Mouse (Mus musculus): ENCODE data around the gene Izumo1r.
"Not testable (repeated sequence)": the region's sequence is repeated elsewhere in the genome, so short reads cannot be mapped to it uniquely, and the experiment has no call there.

Gene Izumo1r

GRCm38 (mm10) chr9:14904741-14905475, 1.2 kb upstream of the Izumo1r start:
- no peak for DNase-seq

GRCm38 (mm10) chr9:14903006-14903405, 743 bp downstream of the Izumo1r start:
- DNase-seq: no peak

- DNase-seq: no peak
These were observed 1.3 kb downstream of the Izumo1r start for GRCm38 (mm10) chr9:14902416-14902815.

GRCm38 (mm10) chr9:14901757-14902156, 2.0 kb downstream of the Izumo1r start:
- DNase-seq: no peak

GRCm38 (mm10) chr9:14897102-14897501, 6.6 kb downstream of the Izumo1r start:
- DNase-seq: no peak

- DNase-seq: no peak
These were observed 8.4 kb downstream of the Izumo1r start for GRCm38 (mm10) chr9:14895237-14895835.

- DNase-seq: no peak
These were observed 9.1 kb downstream of the Izumo1r start for GRCm38 (mm10) chr9:14894628-14895027.

- DNase-seq: no peak
These were observed 10.4 kb downstream of the Izumo1r start for GRCm38 (mm10) chr9:14893388-14893787.

GRCm38 (mm10) chr9:14891891-14892290, 11.9 kb downstream of the Izumo1r start:
- peak; percentile 18 for DNase-seq

GRCm38 (mm10) chr9:14890699-14891098, 13.1 kb downstream of the Izumo1r start:
- no peak for DNase-seq

- no peak for DNase-seq
These were observed 15.1 kb downstream of the Izumo1r start for GRCm38 (mm10) chr9:14888671-14889070.

- DNase-seq: no peak
These were observed 15.9 kb downstream of the Izumo1r start for GRCm38 (mm10) chr9:14887787-14888382.

GRCm38 (mm10) chr9:14885954-14886353, 17.8 kb downstream of the Izumo1r start:
- no peak for DNase-seq

GRCm38 (mm10) chr9:14885151-14885550, 18.6 kb downstream of the Izumo1r start:
- no peak for DNase-seq

GRCm38 (mm10) chr9:14884641-14885040, 19.1 kb downstream of the Izumo1r start:
- no peak for DNase-seq

- not testable (repeated sequence) for DNase-seq
These were observed 27.2 kb downstream of the Izumo1r start for GRCm38 (mm10) chr9:14876566-14876965.

- DNase-seq: no peak
These were observed 27.8 kb downstream of the Izumo1r start for GRCm38 (mm10) chr9:14875743-14876507.

- no peak for DNase-seq
These were observed 31.4 kb downstream of the Izumo1r start for GRCm38 (mm10) chr9:14872181-14872930.

GRCm38 (mm10) chr9:14871536-14871935, 32.2 kb downstream of the Izumo1r start:
- DNase-seq: no peak

GRCm38 (mm10) chr9:14870802-14871201, 32.9 kb downstream of the Izumo1r start:
- no peak for DNase-seq

- no peak for DNase-seq
These were observed 33.4 kb downstream of the Izumo1r start for GRCm38 (mm10) chr9:14870377-14870776.

- no peak for DNase-seq
These were observed 35.4 kb downstream of the Izumo1r start for GRCm38 (mm10) chr9:14868326-14868725.

GRCm38 (mm10) chr9:14866957-14867356, 36.8 kb downstream of the Izumo1r start:
- peak in 1 of 2 experiments; percentile 18 for DNase-seq

Measured in cerebellum, adult 18-20 months (tissue).